Mouse (Mus musculus) natural killer cell, adult 2 months (primary cell): Measurements from ENCODE around the gene Psmd5.

Experiments used
- DNase-seq, 2 experiments: peaks; one replicate each; pipeline ENCODE4 v3.0.0; 2022; ENCODE audit warnings: low spot score in 2 of 2

Psmd5 gene

GRCm38 (mm10) chr2:34874816-34875345, at the start of gene Psmd5:
Gene Psmd5 (minus strand): TSS chr2:34874968.
- DNase-seq: no peak

- DNase-seq: no peak
Measured at GRCm38 (mm10) chr2:34922729-34923128, 48.0 kb upstream of the Psmd5 start.

- DNase-seq: peak in 1 of 2 experiments; percentile 19
Measured at GRCm38 (mm10) chr2:34920144-34920543, 45.4 kb upstream of the Psmd5 start.

- no peak for DNase-seq
Measured at GRCm38 (mm10) chr2:34915103-34915502, 40.3 kb upstream of the Psmd5 start.

- no peak for DNase-seq
Measured at GRCm38 (mm10) chr2:34914823-34915082, 40.0 kb upstream of the Psmd5 start.

- DNase-seq: peak; percentile 38 to 53
Measured at GRCm38 (mm10) chr2:34914069-34914822, 39.5 kb upstream of the Psmd5 start.

- DNase-seq: peak; percentile 62 to 63
Measured at GRCm38 (mm10) chr2:34913218-34914068, 38.7 kb upstream of the Psmd5 start, which contains the start of gene Phf19. Gene Phf19 (minus strand): TSS chr2:34914026.

- DNase-seq: no peak
Measured at GRCm38 (mm10) chr2:34912613-34913012, 37.8 kb upstream of the Psmd5 start.

GRCm38 (mm10) chr2:34911871-34912270, 37.1 kb upstream of the Psmd5 start:
- no peak for DNase-seq

- DNase-seq: no peak
Measured at GRCm38 (mm10) chr2:34909719-34910118, 35.0 kb upstream of the Psmd5 start.

- peak; percentile 44 to 75 for DNase-seq
Measured at GRCm38 (mm10) chr2:34906861-34907604, 32.3 kb upstream of the Psmd5 start.

GRCm38 (mm10) chr2:34906426-34906825, 31.7 kb upstream of the Psmd5 start:
- no peak for DNase-seq

- DNase-seq: peak; percentile 98 to 99
Measured at GRCm38 (mm10) chr2:34904849-34905542, 30.2 kb upstream of the Psmd5 start.

- DNase-seq: no peak
Measured at GRCm38 (mm10) chr2:34903652-34904405, 29.1 kb upstream of the Psmd5 start.

- DNase-seq: no peak
Measured at GRCm38 (mm10) chr2:34903191-34903590, 28.4 kb upstream of the Psmd5 start.

- no peak for DNase-seq
Measured at GRCm38 (mm10) chr2:34902731-34903130, 28.0 kb upstream of the Psmd5 start.

GRCm38 (mm10) chr2:34901726-34902125, 27.0 kb upstream of the Psmd5 start:
- no peak for DNase-seq

GRCm38 (mm10) chr2:34900412-34900811, 25.6 kb upstream of the Psmd5 start:
- DNase-seq: no peak

GRCm38 (mm10) chr2:34899682-34900081, 24.9 kb upstream of the Psmd5 start:
- no peak for DNase-seq

- peak; percentile 37 to 53 for DNase-seq
Measured at GRCm38 (mm10) chr2:34897820-34898219, 23.1 kb upstream of the Psmd5 start.
